Mouse (Mus musculus): ENCODE measurements around the gene Hebp2. TPM values are rescaled to one million over a fixed set of nuclear protein-coding genes. Genes with fewer than 3 reads are reported as not detected.
A peak's percentile ranks its signal among the peaks of the same experiment; 100 is the strongest.
"Not testable (repeated sequence)": the region's sequence is repeated elsewhere in the genome, so short reads cannot be mapped to it uniquely, and the experiment has no call there.

Hebp2 gene
- 3.6 and 4.0 TPM in 2 replicates for polyA plus RNA-seq (2015; fragmentation: Nextera tagmentation; extraction: Ambion mirVana)

- Histone ChIP-seq H3K4me1 (replicated peaks; ENCODE audit: control insufficient read depth, insufficient read depth, low read length) (no peaks in the 10 kb centered on the region; the same call in 1 of the 2 replicates), H3K9ac (ENCODE audit: low read depth, low read length) (peak within 1 kb of the TSS; percentile 55), H3K4me3 (ENCODE audit: low read depth, low read length) (peak within 1 kb of the TSS; percentile 57), H3K27ac (ENCODE audit: low read depth, low read length) (no peak within 1 kb of the TSS; the same call in 1 of the 2 replicates), H3K4me2 (replicated peaks; ENCODE audit: low read depth) (peak within 1 kb of the TSS; percentile 99), H3K27me3 (replicated peaks; ENCODE audit: control insufficient read depth, insufficient read depth, low read length) (no peaks in the 10 kb centered on the region), H3K9me3 (ENCODE audit: control insufficient read depth) (no peaks in the 10 kb centered on the region), H3K36me3 (ENCODE audit: control insufficient read depth, insufficient read depth) (no peaks in the 10 kb centered on the region)
- ATAC-seq: peak; percentile 78
- 1% methylated on average over 22 of the region's 22 CpGs for WGBS
- peak; percentile 88 for TF ChIP-seq CTCF (IDR thresholded peaks at IDR 0.05; ENCODE audit: low read depth)
Measured at GRCm38 (mm10) chr10:18545813-18546235, at the start of gene Hebp2. TSS of gene Hebp2 (minus strand) at chr10:18546076.

- Histone ChIP-seq H3K9me3 (ENCODE audit: control insufficient read depth) (no peaks in the 10 kb centered on the region), H3K4me1 (replicated peaks; ENCODE audit: control insufficient read depth, insufficient read depth, low read length) (no peaks in the 10 kb centered on the region), H3K27ac (ENCODE audit: low read depth, low read length) (no peak overlapping the region), H3K27me3 (replicated peaks; ENCODE audit: control insufficient read depth, insufficient read depth, low read length) (no peaks in the 10 kb centered on the region), H3K4me3 (ENCODE audit: low read depth, low read length) (no peak overlapping the region), H3K9ac (ENCODE audit: low read depth, low read length) (no peak overlapping the region), H3K4me2 (replicated peaks; ENCODE audit: low read depth) (no peak overlapping the region), H3K36me3 (ENCODE audit: control insufficient read depth, insufficient read depth) (no peaks in the 10 kb centered on the region)
- no peak for ATAC-seq
- WGBS: 90% methylated on average over 5 of the region's 5 CpGs
- no peak for TF ChIP-seq CTCF (IDR thresholded peaks at IDR 0.05; ENCODE audit: low read depth)
Measured at GRCm38 (mm10) chr10:18589455-18589854, 43.6 kb upstream of the Hebp2 start.

GRCm38 (mm10) chr10:18584188-18584587 is 38.3 kb upstream of the Hebp2 start:
- 42% methylated on average over 7 of the region's 7 CpGs for WGBS
- Histone ChIP-seq H3K9ac (ENCODE audit: low read depth, low read length) (no peak overlapping the region), H3K27me3 (replicated peaks; ENCODE audit: control insufficient read depth, insufficient read depth, low read length) (no peaks in the 10 kb centered on the region), H3K4me3 (ENCODE audit: low read depth, low read length) (no peak overlapping the region), H3K4me2 (replicated peaks; ENCODE audit: low read depth) (no peak overlapping the region), H3K36me3 (ENCODE audit: control insufficient read depth, insufficient read depth) (no peaks in the 10 kb centered on the region), H3K27ac (ENCODE audit: low read depth, low read length) (no peak overlapping the region), H3K4me1 (replicated peaks; ENCODE audit: control insufficient read depth, insufficient read depth, low read length) (no peaks in the 10 kb centered on the region), H3K9me3 (ENCODE audit: control insufficient read depth) (no peaks in the 10 kb centered on the region)
- ATAC-seq: no peak
- TF ChIP-seq CTCF (IDR thresholded peaks at IDR 0.05; ENCODE audit: low read depth): no peak

GRCm38 (mm10) chr10:18572581-18572980 is 26.7 kb upstream of the Hebp2 start:
- no peak for ATAC-seq
- peak; percentile 76 for TF ChIP-seq CTCF (IDR thresholded peaks at IDR 0.05; ENCODE audit: low read depth)
- H3K4me2 ChIP-seq (replicated peaks; ENCODE audit: low read depth): no peak overlapping the region
- no peak overlapping the region for H3K9ac ChIP-seq (ENCODE audit: low read depth, low read length)
- no peaks in the 10 kb centered on the region for H3K9me3 ChIP-seq (ENCODE audit: control insufficient read depth)
- H3K27ac ChIP-seq (ENCODE audit: low read depth, low read length): no peak overlapping the region
- H3K27me3 ChIP-seq (replicated peaks; ENCODE audit: control insufficient read depth, insufficient read depth, low read length): no peaks in the 10 kb centered on the region
- 52% methylated on average over 2 of the region's 2 CpGs for WGBS
- no peaks in the 10 kb centered on the region for H3K4me1 ChIP-seq (replicated peaks; ENCODE audit: control insufficient read depth, insufficient read depth, low read length)
- H3K4me3 ChIP-seq (ENCODE audit: low read depth, low read length): no peak overlapping the region
- no peaks in the 10 kb centered on the region for H3K36me3 ChIP-seq (ENCODE audit: control insufficient read depth, insufficient read depth)

- 6% methylated on average over 4 of the region's 4 CpGs for WGBS
- Histone ChIP-seq H3K4me3 (ENCODE audit: low read depth, low read length) (no peak overlapping the region), H3K9ac (ENCODE audit: low read depth, low read length) (no peak overlapping the region), H3K4me2 (replicated peaks; ENCODE audit: low read depth) (no peak overlapping the region), H3K36me3 (ENCODE audit: control insufficient read depth, insufficient read depth) (no peaks in the 10 kb centered on the region), H3K27ac (ENCODE audit: low read depth, low read length) (no peak overlapping the region), H3K4me1 (replicated peaks; ENCODE audit: control insufficient read depth, insufficient read depth, low read length) (no peaks in the 10 kb centered on the region), H3K27me3 (replicated peaks; ENCODE audit: control insufficient read depth, insufficient read depth, low read length) (no peaks in the 10 kb centered on the region), H3K9me3 (ENCODE audit: control insufficient read depth) (no peaks in the 10 kb centered on the region)
- no peak for ATAC-seq
- TF ChIP-seq CTCF (IDR thresholded peaks at IDR 0.05; ENCODE audit: low read depth): peak; percentile 81
Measured at GRCm38 (mm10) chr10:18562940-18563339, 17.1 kb upstream of the Hebp2 start.

GRCm38 (mm10) chr10:18561445-18561844 is 15.6 kb upstream of the Hebp2 start:
- 50% methylated on average over 5 of the region's 5 CpGs for WGBS
- ATAC-seq: no peak
- Histone ChIP-seq H3K4me3 (ENCODE audit: low read depth, low read length) (no peak overlapping the region), H3K4me1 (replicated peaks; ENCODE audit: control insufficient read depth, insufficient read depth, low read length) (no peaks in the 10 kb centered on the region), H3K4me2 (replicated peaks; ENCODE audit: low read depth) (no peak overlapping the region), H3K9me3 (ENCODE audit: control insufficient read depth) (no peaks in the 10 kb centered on the region), H3K27ac (ENCODE audit: low read depth, low read length) (no peak overlapping the region), H3K36me3 (ENCODE audit: control insufficient read depth, insufficient read depth) (no peaks in the 10 kb centered on the region), H3K9ac (ENCODE audit: low read depth, low read length) (no peak overlapping the region), H3K27me3 (replicated peaks; ENCODE audit: control insufficient read depth, insufficient read depth, low read length) (no peaks in the 10 kb centered on the region)
- TF ChIP-seq CTCF (IDR thresholded peaks at IDR 0.05; ENCODE audit: low read depth): peak; percentile 22; the same call in 1 of the 2 replicates

- H3K27me3 ChIP-seq (replicated peaks; ENCODE audit: control insufficient read depth, insufficient read depth, low read length); H3K9ac ChIP-seq (ENCODE audit: low read depth, low read length); H3K4me3 ChIP-seq (ENCODE audit: low read depth, low read length); H3K9me3 ChIP-seq (ENCODE audit: control insufficient read depth); H3K4me1 ChIP-seq (replicated peaks; ENCODE audit: control insufficient read depth, insufficient read depth, low read length); ATAC-seq; H3K27ac ChIP-seq (ENCODE audit: low read depth, low read length); H3K4me2 ChIP-seq (replicated peaks; ENCODE audit: low read depth); H3K36me3 ChIP-seq (ENCODE audit: control insufficient read depth, insufficient read depth): not testable (repeated sequence)
- WGBS: 79% methylated on average over 9 of the region's 9 CpGs
Measured at GRCm38 (mm10) chr10:18559076-18559475, 13.2 kb upstream of the Hebp2 start.
